Mouse (Mus musculus) right cerebral cortex, postnatal 14 days (tissue): Measurements from ENCODE around the gene Iqschfp.

ENCODE experiments used
- DNase-seq: peaks from one replicate; pipeline ENCODE4 v3.0.0; 2022

Iqschfp gene

DNA sequence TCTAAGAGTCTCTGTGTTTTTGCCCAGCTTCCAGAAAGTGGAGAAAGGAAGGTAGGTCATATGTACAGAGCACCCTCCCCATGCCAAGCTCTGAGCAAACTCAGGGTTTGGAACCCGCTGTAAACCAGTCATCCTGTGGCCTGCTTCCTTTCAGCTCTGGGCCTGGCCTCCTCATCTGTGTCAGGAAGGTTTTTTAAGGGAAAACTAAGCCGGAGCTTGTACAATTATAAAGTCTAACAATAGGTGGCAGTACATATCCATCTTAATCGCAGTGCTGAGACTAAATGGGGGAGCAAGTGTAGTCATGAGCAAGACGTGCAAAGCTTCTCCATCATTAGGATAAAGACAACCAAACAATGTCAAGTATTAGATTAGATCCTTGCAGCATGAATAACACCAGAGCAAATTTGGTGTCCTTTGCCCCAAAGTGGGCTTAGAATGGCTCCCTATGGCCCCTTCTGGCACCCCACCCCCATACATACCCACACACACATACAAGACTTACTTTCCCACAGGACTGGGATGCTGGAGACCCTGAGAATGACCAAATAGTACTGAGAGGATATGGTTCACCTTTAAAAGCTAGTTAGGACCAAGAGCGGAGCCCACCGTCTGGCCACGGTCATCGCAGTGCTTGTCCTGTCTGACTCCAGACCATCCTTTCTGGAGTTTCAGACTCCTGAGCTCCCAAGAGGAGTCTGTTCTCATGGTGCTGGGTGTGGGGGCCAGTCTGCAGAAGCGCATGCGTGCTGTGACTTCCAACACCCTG lies 723.2 kb downstream of the Iqschfp start:
- DNase-seq = no peak

DNA sequence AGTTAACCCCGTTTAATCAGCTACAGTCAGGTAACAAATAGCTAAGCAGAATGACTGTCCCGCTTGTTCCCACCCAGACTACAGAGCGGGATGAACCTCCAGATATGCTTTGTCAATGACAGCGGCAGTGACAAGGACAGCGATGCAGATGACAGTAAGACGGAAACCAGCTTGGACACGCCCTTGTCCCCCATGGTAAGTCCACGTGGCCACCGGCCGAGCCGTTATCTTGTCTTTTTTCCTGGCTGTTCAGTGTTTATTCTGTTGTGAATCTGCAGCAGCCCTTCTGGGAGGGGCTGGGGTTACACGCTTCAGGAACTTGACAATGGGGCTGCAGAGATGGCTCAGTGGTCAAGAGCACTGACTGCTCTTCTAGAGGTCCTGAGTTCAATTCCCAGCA lies 724.3 kb downstream of the Iqschfp start:
- DNase-seq = no peak

DNA sequence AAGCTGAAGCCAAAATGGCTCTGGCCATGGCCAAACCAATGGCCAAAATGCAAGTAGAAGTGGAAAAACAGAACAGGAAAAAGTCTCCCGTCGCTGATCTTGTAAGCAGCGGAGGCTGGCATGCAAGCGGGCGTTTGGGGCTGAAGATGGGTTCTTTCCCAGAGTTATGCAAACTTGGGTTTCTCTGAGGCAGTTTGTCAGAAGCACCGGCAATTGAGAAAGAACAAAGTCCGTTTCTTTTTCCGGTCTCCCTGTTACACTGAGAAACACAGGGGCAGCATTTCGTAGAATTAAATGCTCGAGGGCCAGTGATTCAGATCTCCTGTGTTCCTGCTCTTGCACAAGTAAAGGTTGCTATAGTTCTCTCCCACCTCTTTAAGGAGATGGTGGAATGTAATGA lies 725.7 kb downstream of the Iqschfp start:
- DNase-seq = no peak

DNA sequence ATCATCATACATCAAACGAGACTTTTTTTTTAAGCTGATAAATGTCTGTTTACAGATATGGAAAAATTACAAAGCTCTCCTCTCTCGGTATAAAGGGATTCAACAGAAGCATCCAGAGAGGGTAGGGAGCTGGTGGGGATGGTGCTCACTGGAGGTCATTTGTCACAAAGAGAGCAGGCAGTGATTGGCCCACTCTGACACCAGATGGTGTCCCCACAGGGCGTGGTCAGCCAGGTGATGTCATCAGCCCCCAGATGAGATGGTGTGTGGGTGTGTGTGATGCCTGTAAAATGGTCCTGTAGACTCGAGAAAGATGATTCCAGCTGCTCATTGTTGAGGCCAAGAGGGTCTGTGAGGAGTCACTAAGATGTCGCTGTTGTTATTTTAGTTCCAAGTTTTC lies 727.1 kb downstream of the Iqschfp start:
- no peak for DNase-seq

DNA sequence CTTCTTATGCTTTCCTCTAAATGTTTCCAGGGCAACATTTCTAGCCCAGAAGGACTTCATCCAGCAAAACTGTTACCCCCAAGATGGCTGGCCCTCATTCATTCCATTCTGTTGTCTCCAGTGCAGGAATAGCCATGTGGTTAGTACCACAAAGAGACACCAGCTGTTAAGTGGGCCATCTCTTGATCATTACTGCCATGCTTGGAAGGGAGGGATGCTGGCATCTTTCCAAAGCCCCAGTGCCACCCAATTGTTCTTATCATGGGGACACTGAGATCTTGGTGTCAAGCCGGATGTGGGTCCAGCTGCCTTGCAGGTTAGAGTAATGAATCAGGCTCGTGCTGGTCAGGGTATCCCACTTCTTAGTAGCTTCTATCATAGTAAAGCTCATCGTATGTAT lies 729.9 kb downstream of the Iqschfp start:
- DNase-seq = no peak

DNA sequence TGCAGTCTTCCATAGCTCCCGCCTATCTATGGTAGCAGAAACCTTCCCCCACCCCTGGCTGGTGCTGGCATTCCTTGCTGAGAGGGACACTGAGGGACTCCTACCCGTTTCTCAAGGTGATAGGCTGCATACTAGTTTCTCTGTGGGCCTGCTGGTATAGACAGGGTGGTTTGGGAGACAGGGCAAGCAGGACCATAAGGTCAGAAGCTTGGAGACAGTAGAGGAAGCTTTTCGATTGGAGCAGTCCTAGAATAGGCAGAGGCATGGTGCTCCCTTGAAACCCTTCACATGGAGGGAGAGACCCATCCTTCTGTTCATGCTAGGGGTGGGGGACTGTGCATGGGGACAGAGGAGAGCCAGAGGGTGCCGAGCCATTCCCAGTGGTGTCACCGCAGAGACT lies 731.0 kb downstream of the Iqschfp start:
- DNase-seq = no peak

DNA sequence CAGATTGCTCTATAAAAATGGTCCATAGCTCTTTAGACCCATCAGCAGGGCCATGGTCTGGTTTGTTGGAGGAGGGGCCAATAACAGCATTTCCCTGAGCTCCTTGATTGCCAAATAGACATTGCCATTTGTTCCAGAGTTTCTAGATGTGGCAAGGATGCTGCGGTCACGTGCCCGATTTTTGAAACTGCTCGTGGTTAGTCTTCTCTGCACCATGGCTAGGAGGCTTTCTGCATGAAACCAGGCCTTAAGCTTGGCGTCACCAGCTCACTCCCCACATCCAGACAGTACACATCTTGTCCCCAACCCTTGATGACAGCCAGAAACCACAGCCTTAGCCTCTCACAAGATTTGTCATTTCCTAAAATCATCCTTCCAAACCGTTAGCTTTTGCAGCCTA lies 732.4 kb downstream of the Iqschfp start:
- DNase-seq = no peak

DNA sequence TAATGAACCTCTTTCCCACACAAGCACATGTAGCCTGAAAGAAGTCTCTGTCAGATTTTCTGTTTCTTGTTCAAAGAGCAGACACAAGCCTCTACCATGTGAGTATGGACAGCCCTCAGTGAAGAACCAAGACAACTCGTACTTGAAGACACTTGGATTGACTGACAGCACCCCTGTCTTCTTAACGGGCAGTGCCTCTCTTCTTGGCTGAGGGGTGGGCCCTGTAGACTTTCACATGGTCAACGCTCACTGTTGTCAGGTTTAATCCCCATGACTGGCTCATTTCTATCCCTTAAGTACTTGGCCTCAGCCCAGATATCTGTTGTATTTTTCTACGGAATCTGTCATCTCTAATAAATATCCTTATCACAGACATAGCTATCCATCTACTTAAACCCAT lies 738.2 kb downstream of the Iqschfp start:
- DNase-seq = no peak

DNA sequence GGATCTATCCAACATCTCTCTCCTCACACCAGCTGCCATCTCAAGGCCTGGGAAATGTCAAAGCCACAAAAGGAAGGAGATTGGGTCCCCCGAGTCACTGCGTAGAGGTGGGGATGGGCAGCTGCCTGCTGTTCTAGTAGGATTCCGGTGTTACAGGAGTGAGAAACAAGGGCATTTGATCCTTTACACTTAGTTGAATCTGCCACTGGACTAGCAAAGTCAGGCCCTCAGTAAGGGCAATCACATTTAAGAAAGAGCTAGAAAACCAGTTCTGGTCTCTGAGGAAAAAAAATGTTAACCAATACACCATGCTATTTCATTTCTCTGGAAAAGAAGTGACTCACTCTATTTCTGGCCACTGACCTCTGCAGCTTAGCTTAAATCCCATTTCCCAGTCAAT lies 738.8 kb downstream of the Iqschfp start:
- no peak for DNase-seq

DNA sequence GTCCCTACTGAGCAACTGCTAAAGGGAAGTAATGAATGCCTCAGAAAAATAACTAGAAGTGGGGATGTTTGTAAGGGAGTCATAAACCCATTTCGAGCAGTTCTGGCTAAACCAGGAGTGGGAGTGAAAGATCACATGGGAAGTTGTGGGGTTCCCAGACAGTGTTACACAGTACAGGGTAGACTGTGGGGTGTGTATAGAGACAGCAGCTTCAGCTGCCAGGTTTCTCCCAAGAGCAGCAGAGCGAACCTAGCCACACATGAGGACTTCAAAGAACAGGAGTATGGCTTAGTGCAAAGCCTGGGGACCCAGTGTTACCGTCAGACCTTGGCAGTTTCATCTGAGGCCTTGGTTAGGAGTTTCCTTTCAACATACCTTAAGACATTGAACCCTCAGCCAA lies 740.7 kb downstream of the Iqschfp start:
- no peak for DNase-seq

DNA sequence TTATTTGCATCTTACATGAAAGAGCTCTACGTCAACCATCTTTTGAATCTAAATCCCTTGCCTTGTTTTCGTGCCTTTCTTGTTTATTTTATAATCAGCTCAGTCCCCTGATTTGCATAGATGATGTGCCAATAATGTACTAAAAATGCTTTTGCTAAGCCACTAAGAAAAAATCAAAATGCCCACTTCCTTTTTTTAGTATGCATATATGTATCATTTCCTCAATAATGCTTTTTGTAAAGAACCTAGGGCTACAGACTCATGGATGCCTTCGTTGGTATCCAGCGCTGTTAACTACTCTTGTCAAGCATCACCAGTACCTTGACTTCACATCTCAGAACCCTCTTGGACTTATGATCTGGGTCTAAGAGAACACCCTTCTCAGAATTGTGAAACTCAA lies 741.5 kb downstream of the Iqschfp start:
- no peak for DNase-seq

DNA sequence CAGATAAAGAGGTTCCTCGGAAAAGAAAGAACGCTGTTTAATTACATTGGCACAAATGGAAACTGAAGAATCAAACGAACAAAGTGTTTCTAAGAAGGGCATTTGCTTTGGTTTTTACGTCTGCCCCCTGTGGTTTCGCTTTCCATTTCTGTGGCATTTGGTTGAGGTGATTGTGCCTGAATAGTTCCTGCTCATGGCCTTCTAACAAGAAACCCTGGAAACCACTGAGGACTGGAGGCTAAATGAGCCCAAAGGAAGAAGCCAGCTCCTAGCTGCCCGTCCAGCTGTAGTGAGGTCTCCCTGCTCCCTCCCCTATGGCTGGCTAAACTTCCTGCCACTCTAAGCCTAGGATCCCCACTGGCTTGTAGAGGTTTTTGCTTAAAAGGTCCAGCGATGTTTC lies 745.9 kb downstream of the Iqschfp start:
- DNase-seq = no peak

DNA sequence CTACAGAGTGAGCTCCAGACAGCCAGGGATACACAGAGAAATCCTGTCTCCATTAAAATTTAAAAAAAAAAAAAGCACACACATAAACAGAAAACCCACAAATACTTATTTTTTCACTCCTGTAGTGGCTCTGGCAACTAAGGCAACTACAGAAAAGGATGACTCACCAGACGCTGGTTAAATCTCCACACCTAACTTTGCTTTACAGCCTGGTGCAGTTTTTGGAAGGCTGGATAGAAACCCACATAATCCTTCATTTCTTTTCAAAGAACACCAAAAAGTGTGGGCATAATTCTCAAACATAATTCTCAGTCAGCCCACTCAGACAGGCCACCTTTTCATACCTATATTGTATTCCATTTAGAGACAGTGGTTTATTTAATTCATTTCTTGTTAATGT lies 746.7 kb downstream of the Iqschfp start:
- DNase-seq = no peak

DNA sequence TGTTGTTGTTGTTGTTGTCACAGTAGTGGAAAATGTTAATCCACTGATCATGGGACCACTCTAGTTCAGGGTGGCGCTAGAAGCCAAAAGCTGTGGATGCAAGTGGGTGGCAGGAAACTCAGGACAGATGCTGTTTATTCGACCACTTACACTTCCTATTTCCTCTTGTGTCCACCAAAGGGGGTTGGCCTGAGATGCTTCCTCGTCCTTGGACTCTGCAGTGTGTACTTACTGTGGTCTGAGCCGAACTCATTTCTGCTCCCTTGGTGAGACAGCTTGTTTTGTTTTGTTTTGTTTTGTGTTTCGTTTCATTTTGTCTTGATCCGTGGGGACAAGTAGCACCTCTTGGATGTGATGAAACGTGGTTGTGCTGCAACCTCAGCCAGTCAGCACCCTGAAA lies 750.9 kb downstream of the Iqschfp start:
- no peak for DNase-seq

DNA sequence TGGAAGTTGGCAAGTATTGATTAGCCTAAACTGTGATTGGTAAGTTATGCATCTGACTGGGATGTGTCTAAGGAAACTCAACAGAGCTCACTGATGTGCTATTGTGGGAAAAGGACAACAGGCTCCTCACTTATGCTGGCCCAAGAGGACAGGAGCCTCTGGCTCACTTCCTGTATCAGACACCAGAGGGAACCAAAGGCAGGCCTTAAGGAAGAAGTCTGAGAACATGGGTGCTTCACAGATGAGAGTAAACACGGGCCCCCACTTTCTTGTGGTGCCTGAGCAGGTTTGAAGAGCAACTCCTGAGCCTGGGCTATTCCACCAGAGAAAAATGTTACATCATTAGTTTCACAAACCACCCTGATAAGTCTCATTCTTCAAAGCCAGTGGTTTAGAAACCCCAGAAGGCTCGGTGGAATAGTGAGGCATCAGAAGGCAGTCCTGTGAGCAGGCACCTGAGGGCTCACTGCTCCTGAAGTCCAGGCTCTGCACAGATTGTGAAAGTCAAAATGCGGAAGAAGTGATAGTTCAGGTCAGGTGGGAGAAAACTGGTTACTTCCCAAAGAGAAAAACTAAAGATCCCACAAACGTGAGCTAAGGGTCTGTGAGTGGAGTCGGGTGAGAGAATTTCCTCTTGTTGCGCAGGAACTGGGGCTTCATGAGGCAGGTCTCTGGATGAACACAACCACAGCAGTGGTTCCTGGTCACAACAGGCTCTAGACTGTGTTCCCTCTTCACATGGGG lies 754.5 kb downstream of the Iqschfp start:
- peak; percentile 27 for DNase-seq

DNA sequence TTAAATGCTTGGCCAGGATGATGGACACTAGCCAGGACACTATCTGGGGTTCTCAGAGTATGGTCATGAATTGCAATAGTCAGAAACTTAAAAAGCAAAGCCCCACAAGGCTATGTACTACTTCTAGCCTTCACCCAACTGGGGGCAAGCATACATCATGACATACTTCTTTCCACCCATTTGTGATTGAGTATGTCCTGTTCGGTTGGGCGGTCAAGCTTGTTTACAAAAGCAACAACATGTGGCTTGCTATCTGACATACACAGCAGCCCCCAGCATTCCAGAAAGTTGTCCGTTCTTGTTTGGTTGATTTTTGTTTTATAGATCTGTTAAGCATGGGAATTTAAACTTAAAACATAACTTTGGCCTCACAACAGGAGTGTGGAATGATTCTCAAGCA lies 755.2 kb downstream of the Iqschfp start:
- no peak for DNase-seq

DNA sequence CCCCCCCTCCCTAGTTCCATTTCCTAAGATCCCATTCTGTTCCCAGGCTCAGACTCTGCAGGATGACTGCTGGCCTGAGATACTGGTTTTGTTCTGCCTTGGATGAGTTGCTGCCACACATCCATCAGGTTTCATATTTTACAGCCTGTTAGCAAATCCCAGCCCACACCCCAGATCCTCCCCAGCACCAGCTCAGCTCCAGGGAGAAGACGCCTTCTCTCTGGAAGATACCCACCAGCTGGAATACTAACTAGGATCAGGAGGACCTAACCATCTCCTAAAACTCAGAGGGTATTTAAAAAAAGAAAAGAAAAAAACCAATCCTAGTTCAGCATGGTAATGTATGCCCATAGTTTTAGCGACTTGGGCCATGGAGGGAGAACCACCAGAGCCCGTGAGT lies 758.2 kb downstream of the Iqschfp start:
- no peak for DNase-seq

DNA sequence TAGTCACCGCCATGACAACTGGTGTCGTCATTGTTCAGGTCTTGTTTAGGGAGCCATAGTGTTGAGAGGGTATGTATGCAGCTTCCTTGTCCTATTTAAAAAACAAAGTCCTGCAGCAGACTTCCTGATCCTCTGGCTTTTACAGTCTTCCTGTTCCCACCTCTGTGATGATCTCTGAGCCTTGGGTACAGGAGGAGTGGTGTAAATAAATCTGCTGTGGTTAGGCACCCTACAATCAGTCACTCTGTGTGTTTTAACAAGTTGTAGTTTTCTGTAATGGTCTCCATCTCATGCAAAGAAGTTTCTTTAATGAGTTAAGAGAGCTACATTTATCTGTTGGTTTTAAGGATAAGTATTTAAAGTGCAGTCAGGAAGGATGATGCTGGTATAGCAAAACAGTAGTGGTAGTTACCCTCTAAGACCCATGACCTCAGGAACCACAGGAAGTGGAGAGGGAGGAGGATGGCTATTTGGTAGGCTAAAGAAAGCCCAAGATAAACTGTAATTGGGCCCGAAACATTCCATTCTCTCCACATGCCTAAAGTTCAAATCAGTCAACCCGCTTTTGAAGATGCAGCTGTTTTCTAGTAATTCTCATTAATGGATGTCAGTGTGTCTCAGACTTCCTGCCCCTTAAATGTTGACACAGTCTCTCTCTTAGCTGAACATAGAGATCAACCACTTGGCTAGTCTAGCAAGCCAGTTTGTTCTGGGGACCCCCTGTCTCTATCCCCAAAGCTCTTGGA lies 764.7 kb downstream of the Iqschfp start:
- no peak for DNase-seq

DNA sequence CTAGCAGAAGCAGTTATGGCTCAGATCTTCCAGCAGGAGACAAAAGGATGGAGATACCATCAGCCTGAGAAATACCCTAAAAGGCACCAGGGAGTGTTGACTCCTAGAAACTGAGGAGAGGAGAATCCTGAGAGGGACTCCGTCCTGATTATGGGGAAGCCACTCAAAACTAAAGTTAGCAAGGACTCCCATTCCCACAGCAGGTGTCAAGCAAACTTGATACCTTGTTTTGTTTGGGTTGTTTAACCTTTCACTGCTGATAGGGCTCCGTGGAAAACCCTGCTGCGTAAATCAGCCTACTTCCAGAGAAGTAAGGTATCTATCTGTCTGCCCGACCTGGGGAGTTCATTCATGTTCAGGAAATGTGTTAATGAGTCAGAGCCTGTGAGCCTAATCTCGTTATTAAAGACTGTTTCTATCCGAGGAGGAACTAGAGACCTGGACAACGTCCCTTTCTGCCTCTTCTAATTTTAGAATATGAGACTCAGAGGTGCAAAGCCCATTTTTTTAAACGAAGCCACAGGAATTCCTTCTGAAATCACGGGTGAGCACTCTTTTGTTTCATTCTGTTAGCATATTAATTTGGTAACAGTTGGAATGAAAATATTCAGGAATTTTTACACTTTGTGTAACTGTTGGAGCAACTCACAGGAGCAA lies 765.7 kb downstream of the Iqschfp start:
- no peak for DNase-seq

DNA sequence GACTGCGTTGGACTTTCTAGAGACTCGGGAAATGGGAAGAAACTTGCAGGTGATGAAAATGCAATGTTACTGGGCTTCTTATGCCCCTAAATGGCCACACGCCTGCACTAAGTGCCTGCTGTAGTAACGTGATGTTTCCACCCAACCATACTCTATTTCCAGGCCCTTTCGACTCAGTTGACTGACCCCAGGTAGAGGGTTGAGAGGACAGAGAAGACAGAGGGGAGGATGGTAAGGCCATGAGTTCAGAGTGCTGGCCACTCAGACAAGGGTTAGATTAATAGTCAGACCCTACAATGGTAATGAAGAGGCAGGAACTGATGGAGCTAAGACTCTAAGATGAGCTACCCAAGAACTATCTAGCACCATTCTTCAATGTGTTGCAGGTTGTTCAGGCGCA lies 768.0 kb downstream of the Iqschfp start:
- DNase-seq = no peak

DNA sequence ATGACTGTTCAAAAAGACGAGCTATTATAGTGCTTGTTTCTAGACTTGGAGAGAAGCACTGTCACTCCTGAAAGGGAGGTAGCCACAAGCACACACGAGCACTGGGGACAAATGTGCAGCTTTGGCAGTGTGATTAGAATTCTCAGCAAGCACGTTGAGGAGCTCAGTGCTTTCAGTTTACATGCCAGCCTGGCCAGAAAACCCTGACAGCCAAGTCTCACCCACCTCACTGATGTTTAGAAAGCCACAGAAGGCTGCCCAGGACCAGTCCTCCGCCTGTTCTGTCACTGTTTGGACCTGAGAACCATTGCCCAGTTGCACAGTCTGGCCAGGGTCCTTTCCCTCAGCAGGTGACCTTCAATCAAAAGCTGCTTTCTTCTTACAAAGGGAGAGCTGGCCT lies 768.5 kb downstream of the Iqschfp start:
- DNase-seq = no peak

DNA sequence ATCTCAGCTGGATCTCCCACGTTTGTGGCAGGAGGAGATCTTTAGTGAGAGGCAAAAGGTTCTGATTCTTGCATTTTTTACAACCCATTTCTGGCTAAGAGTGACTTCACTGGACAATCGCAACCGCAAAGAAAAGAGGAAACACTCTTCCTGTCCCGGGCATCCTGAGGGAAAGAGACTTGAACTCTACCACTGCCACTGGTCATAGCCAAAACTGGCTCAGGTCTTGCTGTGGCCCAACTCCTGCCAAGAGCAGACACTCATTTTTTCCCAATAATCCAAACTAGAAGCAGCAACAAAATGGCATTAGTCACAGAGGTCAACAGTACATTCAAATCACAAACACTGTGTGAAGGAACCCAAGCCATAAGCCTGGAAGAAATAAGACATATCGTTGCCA lies 770.4 kb downstream of the Iqschfp start:
- no peak for DNase-seq

DNA sequence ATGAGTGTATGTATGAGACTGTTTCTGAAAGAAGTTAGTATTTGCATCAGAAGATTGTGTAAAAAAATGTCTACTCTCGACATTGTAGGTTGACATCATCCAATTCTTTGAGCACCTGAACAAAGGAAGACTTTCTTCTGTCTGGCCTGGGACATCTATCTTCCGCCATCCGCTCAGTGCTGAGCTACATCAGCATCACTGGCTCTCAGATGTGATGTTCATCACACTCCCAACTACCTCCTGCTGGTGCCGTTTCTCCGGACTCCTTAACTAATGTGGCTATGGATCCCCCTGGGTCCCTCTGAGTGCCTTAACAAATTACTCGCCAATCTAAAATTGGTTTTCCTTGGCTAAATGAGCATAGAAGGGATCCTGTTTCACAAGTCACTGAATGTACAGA lies 772.3 kb downstream of the Iqschfp start:
- DNase-seq = no peak

DNA sequence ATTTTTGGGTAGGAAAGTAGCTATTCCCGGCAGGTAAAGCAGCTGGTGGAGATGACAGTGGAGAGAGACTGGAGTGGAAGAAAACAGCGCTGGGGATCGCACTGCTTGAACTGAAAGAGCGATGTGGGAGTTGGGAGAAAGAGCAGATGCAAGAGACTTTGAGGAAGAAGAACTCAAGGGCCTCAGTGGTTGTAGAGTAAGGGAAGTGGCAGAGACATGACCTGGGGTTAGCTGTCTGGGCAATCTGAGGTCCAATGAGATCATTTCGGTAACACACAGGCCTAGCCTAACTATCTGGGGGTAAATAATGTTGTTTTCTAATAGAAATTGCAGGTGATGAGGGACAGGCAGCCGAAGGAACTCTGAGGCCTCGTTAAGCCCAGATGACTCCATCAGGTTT lies 774.3 kb downstream of the Iqschfp start:
- DNase-seq = no peak
